Mouse (Mus musculus): Measurements from ENCODE around the gene Man1a.

Man1a gene

DNA sequence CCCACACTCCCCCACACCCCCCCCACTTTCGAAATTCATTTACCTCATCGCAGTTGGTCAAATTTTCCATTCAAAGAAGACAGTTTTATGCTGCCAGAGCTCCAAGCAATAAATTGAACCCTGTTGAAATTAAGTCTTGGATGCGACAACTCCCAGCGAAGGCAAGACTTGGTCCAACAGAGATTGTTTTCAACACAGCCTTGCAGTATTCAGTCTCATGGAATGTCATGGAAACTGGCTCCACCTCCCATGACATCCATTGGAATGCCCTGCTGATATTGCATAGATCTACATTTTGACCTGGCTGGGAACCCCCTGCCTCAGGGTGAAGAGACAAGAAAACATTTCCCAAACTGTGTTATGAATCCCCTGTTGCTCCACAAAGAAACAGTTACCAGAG, at the start of gene Man1a:
Gene Man1a, minus strand, starts transcription at position 190 of the 400 bp plus-strand sequence.
- DNase-seq (ENCODE audit: low read depth), result peak; percentile 75

DNA sequence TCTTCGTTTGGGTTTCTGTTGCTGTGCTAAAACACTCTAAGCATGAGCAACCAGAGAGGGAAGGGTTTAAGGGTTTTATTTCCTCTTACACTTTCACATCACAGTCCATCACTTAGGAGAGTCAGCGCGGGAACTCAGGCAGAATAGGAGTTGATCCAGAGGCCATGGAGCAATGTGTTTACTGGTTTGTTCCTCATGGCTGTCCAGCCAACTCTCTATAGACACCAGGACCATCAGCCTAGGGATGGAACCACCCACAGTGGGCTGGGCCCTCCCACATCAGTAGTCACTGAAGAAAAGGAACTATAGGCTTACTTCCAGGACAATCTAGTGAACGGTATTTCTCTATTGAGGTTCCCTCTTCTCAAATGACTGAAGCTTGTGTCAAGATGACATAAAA, 45.4 kb upstream of the Man1a start:
- DNase-seq (ENCODE audit: low read depth), result no peak

DNA sequence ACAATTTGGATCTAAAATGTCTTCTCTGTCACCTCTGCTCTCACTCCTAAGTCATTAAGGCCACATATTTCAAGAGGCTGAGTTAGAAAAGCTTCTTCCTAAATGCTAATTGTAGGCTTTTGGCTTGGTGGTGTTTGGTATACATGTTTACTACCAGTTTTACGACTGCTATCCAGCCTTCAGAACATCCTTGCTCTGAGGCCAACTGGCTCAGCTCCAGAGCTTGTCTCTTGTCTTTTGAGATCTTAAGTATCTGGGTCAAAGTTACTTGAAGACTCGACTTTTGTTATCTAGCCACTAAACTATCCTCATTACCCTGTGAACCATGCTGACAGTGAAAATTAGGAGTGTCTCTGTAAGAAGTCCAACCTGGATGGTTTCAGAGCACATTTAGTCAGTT, 44.0 kb upstream of the Man1a start:
- DNase-seq (ENCODE audit: low read depth), result no peak

DNA sequence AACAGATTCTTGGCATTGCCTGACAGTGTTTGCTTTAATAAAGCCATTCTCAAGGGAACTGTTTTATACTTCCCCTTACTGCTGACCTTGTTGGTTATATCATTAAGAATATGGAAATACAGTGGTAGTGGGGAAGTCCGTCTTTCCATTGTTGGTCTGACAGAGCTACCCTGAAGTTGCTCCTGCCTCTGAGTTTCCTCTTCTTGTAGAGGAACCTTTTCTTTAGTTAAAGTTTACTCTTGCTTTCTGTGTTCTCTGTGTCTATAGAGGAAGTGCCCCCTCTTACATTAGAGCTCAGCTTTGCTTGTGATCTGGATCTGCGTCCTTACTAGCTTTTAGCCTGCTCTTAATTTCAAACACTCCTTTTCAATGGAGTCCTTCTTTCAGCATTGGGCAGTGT, 42.9 kb upstream of the Man1a start:
- peak; percentile 4 for DNase-seq (ENCODE audit: low read depth)

DNA sequence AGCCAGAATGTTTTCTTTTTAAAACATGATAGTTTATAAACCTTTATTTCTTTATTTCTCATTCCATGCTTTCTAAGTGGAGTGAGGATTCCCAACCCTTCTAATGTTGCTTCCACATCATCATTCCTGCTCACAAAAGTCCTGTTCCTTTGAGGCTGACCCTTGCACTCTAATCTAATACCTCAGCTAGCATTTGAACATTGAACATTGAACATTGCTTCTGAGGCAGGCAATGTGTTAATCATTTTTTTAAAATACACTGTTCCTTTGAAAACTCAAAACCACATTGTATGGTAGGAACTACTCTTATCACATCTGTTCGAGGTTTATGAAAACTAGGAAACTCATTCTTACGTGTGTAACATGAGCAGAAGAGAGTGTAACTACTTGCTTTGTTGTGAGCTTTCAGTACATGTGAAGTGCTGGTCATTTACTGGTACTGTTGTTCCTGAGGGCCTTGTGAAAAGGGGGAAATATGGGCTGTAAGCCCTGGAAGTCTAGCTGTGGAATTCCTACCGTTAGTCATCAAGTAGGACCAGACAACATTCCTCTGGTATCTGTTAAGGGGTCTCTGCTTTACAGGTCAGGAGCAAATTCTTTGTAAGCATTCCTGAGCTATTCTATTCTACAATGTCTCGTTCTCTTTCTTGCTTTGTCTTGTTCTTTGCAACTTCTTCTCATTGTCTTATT, 42.0 kb upstream of the Man1a start:
- DNase-seq (ENCODE audit: low read depth), result peak; percentile 11

DNA sequence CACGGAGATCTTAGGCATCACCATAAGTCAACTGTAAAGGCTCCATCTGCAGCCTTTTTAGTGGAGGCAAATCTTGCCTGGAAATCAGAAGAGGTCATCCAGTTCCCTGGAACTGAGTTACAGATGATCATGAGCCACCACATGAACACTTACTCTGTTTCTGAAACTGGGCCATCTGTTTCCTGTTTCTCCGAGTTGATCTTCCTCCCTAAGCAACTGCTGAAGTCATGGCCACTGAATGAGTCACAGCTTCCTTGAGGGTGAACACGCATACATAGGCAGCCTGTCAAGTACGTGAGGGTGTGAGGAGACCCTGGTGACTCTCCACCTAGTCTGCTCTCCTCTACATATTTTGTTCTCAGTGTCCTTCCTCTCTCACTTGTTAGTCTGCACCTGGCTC, 41.4 kb upstream of the Man1a start:
- peak; percentile 79 for DNase-seq (ENCODE audit: low read depth)

DNA sequence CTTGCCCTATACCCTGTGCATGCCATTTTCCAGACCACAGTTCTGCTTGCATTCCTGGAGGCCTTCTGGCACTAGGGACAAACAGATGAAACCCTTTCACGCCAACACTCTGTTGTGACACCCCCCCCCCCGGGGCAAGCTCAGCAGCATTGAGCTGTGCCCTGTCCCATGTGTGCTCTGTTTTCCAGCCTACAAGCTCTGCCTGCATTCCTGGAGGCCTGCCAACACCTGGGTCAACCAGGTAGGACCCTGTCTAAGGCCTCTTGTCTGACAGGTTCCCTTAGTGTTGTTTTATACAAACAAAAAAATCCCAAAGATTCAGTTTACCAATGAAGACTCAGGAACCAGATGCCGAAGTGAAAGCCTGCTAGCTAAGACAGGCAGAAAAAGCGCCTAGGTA, 27.3 kb upstream of the Man1a start:
- DNase-seq (ENCODE audit: low read depth), result no peak

DNA sequence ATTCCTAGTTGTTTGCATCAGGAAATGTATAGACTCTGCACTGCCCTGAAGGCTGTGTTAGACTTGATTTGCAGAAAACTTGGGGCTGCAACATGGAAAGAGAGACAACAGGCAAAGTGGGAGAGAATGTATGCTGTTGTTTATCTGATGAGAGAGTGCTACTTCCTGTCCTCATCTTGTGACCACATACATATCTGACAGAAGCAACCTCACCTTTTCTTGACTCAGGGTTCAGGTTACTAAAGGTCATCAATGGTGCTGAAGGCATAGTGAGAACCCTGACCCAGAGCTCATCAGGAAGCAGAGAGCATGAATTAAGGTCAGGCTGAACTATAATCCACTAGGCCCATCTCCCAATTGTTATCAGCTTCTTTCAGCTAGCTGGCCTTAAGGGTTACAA, 15.7 kb upstream of the Man1a start:
- no peak for DNase-seq (ENCODE audit: low read depth)

DNA sequence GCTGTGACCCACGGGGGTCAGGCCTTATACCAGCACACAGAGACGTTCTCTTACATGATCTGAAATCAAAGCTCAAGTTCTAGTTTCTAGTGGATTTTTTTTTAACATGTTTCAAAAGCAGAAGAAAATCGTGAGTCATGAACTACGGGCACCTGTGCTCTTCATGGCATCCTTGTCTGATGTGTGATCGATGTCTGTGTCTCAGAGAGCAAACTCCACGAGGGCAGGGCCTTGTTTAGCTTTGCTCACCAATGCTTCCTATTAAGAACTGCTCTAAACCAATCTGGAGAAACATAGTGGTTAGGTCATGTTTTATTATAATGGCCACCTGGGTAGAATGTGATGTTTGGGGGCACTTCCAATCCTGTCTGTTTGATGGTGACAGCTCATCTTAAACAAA, 13.5 kb upstream of the Man1a start:
- no peak for DNase-seq (ENCODE audit: low read depth)

DNA sequence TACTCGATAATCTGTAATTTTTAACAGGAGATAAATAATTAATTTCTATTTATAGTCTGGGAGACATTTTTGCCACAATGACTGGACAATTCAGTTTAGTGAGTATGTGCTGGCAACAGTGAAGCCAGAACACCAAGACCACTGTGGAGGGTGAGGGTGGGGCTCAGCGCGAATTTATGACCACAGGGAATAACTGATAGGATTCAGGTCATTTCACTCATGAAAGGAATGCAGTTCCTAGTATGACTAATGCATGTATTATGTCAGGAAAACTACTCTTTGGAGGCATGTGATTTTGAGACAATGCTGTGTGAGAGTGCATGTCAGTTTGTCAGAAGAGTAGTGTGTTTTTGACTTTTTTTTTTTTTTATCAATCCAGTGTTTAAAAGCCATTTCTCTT, 10.9 kb upstream of the Man1a start:
- DNase-seq (ENCODE audit: low read depth), result no peak

DNA sequence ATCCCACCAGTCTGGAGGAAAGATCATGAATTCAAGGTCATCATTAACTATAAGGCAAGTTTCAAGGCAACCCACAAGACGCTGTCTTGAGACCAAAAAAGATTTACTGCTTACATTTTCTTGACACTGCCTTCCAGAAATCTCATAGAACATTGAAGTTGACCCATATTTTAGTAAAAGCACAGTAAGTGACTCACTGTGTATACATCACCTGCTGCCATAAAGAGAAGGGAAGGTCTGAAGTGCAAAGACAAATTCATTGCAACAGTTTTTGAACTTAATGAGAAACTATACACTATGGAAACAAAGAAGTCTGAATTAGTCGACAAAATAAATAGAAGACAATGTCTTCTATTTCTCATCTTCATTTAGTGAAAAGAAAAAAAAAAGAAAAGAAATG, 8.7 kb upstream of the Man1a start:
- DNase-seq (ENCODE audit: low read depth), result no peak

DNA sequence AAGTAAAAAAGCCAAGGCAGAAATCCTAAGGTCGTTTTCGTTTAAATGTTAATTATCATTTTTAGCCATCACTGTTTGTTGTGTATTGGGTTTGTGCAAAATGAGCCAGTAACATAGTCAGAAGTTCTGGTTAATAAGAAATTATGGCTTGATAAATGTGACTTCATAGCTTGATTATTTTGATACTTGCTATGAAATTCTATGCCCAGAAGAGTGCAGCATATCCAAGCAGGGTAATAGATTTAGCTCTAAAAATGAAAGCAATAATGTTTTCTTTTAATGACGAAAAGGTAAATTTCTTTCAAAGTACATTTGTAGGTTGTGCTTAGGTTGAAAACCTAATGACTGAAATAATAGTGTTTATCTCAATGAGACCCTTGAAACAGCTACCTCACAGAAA, 596 bp upstream of the Man1a start:
- DNase-seq (ENCODE audit: low read depth), result peak; percentile 55

DNA sequence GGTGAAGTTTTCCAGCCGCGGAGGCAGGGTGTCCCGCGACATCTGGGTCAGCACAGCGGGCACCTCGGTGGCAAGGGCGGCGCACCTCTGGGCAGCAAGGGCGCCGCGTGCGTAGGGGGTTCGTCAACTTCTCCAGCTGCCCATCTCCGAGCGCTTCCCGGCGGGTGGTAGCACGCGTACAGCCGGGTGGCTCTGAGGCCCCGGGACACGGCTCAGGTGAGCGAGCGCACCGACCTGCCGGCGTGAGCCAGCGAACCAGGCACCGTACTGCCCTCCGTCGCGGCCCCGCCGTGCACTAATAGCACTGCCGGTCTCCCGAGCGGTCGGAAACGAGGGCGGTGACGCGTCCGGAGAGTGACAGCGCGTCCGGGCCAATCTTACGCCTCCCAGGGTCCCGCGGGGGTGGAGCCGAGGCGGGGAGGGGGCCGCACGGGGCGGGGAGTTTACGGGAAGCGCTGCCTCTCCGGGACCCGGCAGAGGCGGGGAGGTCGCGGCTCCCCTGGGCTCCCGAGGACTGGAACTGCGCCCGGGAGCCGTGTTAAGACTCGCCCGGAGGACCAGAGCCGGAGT, 883 bp downstream of the Man1a start:
- peak; percentile 95 for DNase-seq (ENCODE audit: low read depth)

DNA sequence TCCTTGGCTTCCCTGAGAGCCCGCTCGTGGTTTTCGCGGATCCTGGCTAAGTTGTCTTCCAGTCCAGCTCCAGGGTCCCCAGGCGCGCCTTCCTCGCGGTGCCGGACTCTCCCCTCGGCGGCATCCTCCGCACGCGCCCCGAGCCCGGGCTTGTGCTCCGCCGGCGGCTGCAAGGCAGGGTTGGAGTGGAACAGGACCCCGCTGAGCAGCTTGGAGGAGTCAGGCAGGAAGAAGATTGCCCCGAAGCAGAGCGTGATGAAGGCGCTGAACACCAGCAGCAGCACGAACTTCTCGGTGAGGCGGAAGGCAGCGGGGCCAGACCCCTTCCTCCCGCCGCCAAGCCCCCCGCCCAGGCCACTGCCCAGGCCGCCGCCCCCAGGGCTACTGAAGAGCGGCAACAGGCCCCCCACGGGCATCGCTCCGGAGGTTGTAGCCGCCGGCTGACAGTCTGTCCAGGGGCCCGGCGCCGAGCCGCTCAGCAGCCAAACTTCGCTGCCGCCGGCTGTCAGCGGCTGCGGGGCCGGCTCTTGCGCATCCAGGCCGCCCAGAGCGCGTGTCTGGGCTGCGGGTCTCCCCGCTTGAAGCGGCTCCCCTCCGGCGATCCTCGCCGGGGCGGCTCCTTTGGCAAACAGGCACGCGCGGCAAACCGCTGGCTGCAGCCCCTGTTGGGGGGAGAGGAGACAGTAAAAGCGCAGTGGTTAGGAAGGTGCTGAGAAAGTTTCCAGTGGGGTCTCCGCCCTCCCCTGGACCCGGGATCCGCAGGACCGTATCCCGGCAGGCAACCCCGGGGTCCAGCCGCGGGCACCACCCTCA, 1.6 kb downstream of the Man1a start:
- DNase-seq (ENCODE audit: low read depth), result peak; percentile 69

DNA sequence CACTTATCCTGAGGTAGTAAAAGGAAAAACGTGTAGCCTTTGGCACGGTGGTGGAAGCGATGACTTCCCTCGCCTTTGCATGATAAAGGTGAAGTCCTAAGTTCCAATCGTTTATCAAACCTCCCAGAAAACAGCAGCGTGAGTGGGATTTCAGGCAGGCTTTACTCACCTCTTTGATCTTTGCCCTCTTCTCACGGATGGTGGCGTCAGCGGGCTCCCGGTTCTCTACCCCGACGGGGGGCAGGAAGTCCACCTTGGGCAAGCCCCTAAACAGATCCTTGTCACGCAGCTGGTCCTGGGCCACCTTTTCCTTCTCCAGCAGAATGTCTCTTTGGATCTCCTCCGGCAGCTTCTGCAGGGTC, 2.2 kb downstream of the Man1a start:
- peak; percentile 78 for DNase-seq (ENCODE audit: low read depth)

DNA sequence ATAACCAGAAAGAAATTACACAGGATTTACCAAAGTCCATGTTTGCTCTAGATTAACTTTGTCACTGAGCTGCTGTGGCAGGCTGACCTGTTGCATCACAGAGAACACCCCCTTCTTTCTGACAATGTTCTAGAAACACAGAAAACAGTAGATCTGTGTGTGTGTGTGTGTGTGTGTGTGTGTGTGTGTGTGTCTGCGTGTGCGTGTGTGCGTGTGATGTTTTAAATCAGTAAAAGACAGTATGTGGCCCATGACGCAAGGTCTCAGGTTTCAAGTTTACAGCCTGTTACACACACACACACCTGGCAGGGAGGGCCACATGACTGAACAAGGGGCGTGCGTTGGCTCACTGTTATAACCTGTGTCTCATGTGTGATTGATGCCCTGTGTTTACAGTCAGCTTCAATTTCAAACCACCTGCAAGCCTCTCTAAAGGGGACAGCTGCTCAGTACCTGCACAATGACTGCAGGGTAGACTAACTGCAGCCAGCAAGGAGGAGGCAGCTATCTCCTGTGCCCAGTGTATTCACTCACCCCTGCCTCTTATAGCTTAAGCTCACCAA, 2.7 kb downstream of the Man1a start:
- peak; percentile 71 for DNase-seq (ENCODE audit: low read depth)

DNA sequence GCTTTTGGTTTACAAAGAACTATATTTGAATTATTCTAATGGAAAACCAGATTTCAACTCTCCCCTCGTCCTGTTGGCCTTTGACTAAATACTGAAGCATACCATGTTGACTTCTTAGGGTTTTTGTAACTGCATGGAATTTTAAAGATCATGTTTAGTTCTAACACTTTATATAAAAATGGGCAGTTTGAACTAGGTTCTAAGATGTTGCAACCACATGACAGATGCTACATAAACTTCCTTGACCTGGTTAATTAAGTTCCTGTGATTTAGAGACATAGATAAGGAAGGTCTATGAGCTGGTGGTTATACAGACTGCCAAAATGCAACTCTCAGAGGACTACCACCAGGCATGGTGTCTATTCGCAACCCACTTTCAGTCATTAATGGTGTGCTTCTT, 4.1 kb downstream of the Man1a start:
- DNase-seq (ENCODE audit: low read depth), result peak; percentile 29

DNA sequence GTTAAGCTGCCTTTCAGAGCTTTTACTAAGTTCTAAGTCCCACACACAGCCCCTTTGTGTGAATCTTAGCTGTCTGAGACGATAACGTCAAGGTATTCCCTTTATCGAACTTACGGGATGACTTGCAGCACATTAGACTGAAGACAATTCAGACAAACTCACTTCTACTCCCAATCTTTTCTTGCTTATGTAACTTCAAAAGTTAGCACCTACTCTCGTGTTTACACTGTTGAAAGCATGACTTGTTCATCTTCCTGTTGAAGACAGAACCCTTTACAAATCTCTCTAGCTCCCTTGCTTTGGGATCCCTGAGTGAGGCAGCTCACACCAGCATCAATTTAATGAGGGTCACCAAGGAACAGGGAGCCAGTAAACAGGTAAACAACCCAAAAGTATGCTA, 5.9 kb downstream of the Man1a start:
- DNase-seq (ENCODE audit: low read depth), result no peak

DNA sequence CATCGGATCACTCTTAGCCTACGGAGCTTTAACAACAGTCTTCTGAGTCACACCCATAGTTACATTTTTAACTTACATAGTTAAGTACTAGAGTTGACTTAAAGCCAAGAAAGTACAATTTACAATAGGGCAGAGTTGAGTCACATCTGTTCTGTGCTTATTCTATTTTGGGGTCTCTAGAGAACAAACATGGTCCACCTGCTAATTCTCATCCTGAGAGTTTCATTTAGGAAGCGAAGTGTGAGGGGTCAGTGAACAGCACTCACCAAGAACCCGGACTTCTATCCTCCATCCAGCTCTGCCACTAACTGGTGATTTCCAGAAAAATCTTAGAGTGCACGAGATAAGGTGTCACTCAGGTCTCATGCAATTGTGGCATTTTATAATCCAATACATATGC, 7.0 kb downstream of the Man1a start:
- DNase-seq (ENCODE audit: low read depth), result no peak

DNA sequence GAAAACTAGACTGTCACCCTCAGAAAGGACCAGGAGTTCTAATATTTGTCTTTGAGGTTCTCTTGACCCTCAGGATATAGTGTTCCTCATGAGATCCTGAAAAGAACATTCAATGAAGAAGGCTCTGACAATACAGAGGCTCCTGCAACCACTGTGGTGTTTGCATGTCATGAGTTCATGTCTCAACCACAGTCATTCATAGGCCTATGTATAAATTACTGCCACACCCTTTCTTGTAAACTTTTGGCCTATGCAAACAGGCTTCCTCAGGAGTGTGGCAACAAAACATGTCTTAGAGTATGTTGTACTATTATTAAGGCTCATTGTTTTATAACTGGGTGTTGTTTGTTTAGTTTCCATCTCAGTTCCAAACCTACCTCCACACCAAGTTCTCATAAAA, 9.7 kb downstream of the Man1a start:
- no peak for DNase-seq (ENCODE audit: low read depth)

DNA sequence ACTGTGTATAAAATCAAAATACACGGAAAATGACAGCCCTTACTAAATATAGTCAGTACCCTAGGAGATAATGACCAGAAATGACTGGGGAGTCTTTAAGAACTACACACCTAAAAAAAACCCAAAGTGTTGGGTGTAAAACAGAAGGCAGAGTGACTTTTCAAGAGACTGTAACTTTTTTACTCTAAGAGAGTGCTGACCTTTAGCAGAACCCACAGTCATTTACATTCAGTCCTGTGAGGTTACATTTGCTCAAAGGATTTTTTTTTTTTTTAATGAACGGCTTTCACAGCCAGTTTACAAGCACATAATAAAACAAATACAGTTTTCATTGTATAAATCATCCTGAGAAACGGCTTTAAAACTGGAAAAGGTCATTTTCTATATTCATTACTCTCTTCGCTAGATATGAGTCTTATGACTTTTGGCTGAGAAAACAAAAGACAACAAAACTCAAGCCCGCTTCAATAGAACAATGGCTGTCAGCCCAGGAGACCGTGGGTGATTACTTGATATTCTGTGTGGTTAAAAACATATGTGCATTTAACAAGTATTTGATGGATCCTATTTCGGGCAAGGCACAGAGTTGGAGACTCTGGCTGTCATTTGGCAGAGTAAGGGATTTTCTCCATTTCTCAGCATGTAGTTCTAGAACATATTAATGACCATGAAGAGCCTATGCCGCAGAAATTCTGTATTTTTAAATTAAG, 12.7 kb downstream of the Man1a start:
- no peak for DNase-seq (ENCODE audit: low read depth)

DNA sequence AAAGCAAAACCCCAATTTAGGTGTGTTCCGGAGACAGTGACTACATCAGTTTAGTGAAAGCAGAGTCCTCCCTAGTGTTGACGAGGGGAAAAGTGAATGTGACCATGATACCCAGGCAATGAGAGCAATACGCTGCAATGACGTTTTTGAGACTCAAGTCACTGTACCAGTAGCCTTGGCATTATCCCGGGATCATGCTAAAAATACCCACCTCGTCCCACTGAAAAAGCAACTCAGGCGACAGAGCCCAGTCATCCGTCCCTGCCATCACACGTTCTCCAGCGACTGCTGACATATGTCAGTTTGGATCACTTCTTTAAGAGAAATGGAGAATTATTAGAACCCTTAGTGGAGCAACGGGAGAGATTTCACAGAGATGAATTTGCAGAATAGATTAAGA, 13.6 kb downstream of the Man1a start:
- DNase-seq (ENCODE audit: low read depth), result no peak

DNA sequence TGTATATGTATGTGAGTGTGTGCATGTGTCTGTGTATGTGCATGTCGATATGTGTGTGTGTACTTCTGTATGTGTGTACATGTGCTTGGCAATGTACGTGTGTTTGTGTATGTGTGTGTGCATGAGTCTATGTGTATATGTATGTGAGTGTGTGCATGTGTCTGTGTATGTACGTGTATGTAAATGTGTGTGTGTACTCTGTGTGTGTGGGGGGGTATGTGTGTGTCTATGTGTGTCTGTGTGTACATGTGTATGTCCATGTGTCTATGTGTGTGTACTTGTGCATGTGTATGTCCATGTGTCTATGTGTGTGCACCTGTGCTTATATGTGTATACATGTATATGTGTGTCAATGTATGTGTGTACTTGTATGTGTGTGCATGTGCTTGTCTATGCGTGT, 15.2 kb downstream of the Man1a start:
- DNase-seq (ENCODE audit: low read depth), result no peak
